Comparison of ENCODE assay signal across 8 mouse cellular contexts in genomic region chr11:107471071-107471720, GRCm38 (mm10). TPM values are rescaled to one million over a fixed set of nuclear protein-coding genes. Genes with fewer than 3 reads are reported as not detected.
DNase-seq lines count a peak whose midpoint lies in the region; ATAC-seq and TF ChIP-seq lines count a peak whose summit lies in the region.

No protein-coding gene starts in this region.

- no peak for DNase-seq in heart, postnatal 0 days (ENCODE audit: low spot score)
- no peak for DNase-seq in heart, postnatal 4 days
- peak; percentile 30 for DNase-seq in Muller cell, postnatal 12 days (ENCODE audit: inconsistent ontology term)
- peak; percentile 77 for DNase-seq in forelimb bud, embryonic 11.5 days (ENCODE audit: low read depth, low spot score)
- DNase-seq in layer of hippocampus, postnatal 25 days (ENCODE audit: extremely low spot score in 1 of 2, low spot score in 1 of 2): no peak
- no peak for DNase-seq in ovary, postnatal 36 days (ENCODE audit: low spot score)
- no peak for DNase-seq in adrenal gland, postnatal 4 days (ENCODE audit: low spot score in 2 of 2)

- 10% methylated on average over 11 of the region's 11 CpGs for WGBS in heart, postnatal 0 days
- WGBS in midbrain, embryonic 12.5 days: 4% methylated on average over 11 of the region's 11 CpGs

- peak overlapping the region; percentile 67 for H3K4me3 ChIP-seq in heart, postnatal 0 days (ENCODE audit: low read depth, low read length)
- H3K4me3 ChIP-seq in midbrain, embryonic 12.5 days: peak overlapping the region; percentile 85

- no peak for TF ChIP-seq EP300 in heart, postnatal 0 days (IDR thresholded peaks at IDR 0.05; ENCODE audit: low read depth)

- no peak for TF ChIP-seq CTCF in heart, postnatal 0 days (IDR thresholded peaks at IDR 0.05; ENCODE audit: low read depth)

- H3K9ac ChIP-seq in heart, postnatal 0 days (replicated peaks; ENCODE audit: low read depth, low read length): peak overlapping the region; percentile 80; the same call in 1 of the 2 replicates
- H3K9ac ChIP-seq in midbrain, embryonic 12.5 days (replicated peaks): peak overlapping the region; percentile 87; the same call in 1 of the 2 replicates

- H3K4me2 ChIP-seq in heart, postnatal 0 days (ENCODE audit: low read depth, low read length): peak overlapping the region; percentile 90
- peak overlapping the region; percentile 85 for H3K4me2 ChIP-seq in midbrain, embryonic 12.5 days (replicated peaks)

- ATAC-seq in heart, postnatal 0 days (ENCODE audit: insufficient read depth, low read depth): no peak
- ATAC-seq in midbrain, embryonic 12.5 days (ENCODE audit: low FRiP score, low read depth): no peak

- peaks cover 6% of the 10 kb centered on the region; the same call in 1 of the 2 replicates for H3K4me1 ChIP-seq in heart, postnatal 0 days (ENCODE audit: control insufficient read depth, insufficient read depth)
- H3K4me1 ChIP-seq in midbrain, embryonic 12.5 days: peaks cover 26% of the 10 kb centered on the region

- no peaks in the 10 kb centered on the region for H3K9me3 ChIP-seq in heart, postnatal 0 days (replicated peaks; ENCODE audit: control insufficient read depth, low read length)
- H3K9me3 ChIP-seq in midbrain, embryonic 12.5 days: no peaks in the 10 kb centered on the region

- no peaks in the 10 kb centered on the region for H3K27me3 ChIP-seq in heart, postnatal 0 days (ENCODE audit: control insufficient read depth, insufficient read depth, low read length)
- H3K27me3 ChIP-seq in midbrain, embryonic 12.5 days: no peaks in the 10 kb centered on the region

- H3K36me3 ChIP-seq in heart, postnatal 0 days (replicated peaks; ENCODE audit: control insufficient read depth, insufficient read depth, low read length): no peaks in the 10 kb centered on the region
- no peaks in the 10 kb centered on the region for H3K36me3 ChIP-seq in midbrain, embryonic 12.5 days

- H3K27ac ChIP-seq in heart, postnatal 0 days (ENCODE audit: low read depth): peak overlapping the region; percentile 89
- peak overlapping the region; percentile 93 for H3K27ac ChIP-seq in midbrain, embryonic 12.5 days (replicated peaks)

RNA-seq across cellular contexts. Expression of gene Pitpnc1, which starts 0.7 kb away (rescaled TPM):
- total RNA-seq in heart, postnatal 0 days (2014; rRNA removed; ENCODE audit: low replicate concordance): 27.9 and 28.7 TPM in 2 replicates
- 29.2 and 31.6 TPM in 2 replicates for polyA plus RNA-seq in heart, postnatal 0 days (2015; fragmentation: Nextera tagmentation; extraction: Ambion mirVana)
- 10 to 100 TPM; 68.1 to 75.2 TPM for total RNA-seq in heart, postnatal 4 days (2021)
- 32.3 and 32.9 TPM in 2 replicates for polyA plus RNA-seq in midbrain, embryonic 12.5 days (2016; fragmentation: Nextera tagmentation; extraction: Ambion mirVana)
- total RNA-seq in layer of hippocampus, postnatal 25 days (2021): 10 to 100 TPM; 53.6 to 58.3 TPM
- 10 to 100 TPM; 23.2 to 24.7 TPM for total RNA-seq in adrenal gland, postnatal 4 days (2021)

RNA-seq across cellular contexts. Expression of gene Psmd12, which starts 8.1 kb away (rescaled TPM):
- 26.7 and 45.6 TPM in 2 replicates for total RNA-seq in heart, postnatal 0 days (2014; rRNA removed; ENCODE audit: low replicate concordance)
- polyA plus RNA-seq in heart, postnatal 0 days (2015; fragmentation: Nextera tagmentation; extraction: Ambion mirVana): 153 and 158 TPM in 2 replicates
- 10 to 100 TPM; 83.0 to 83.3 TPM for total RNA-seq in heart, postnatal 4 days (2021)
- polyA plus RNA-seq in midbrain, embryonic 12.5 days (2016; fragmentation: Nextera tagmentation; extraction: Ambion mirVana): 190 and 192 TPM in 2 replicates
- total RNA-seq in layer of hippocampus, postnatal 25 days (2021): 10 to 100 TPM; 65.9 to 72.2 TPM
- total RNA-seq in adrenal gland, postnatal 4 days (2021): 10 to 100 TPM; 82.7 to 89.0 TPM

Comparison
In these comparisons a context has a peak if more than half of its experiments do, and no peak if none do; other contexts are left out.
1. DNase-seq: peak in Muller cell, postnatal 12 days (single experiment) and forelimb bud, embryonic 11.5 days (single experiment); none in heart, postnatal 0 days (single experiment), heart, postnatal 4 days (single experiment), layer of hippocampus, postnatal 25 days (0 of 2), ovary, postnatal 36 days (single experiment) and adrenal gland, postnatal 4 days (0 of 2).